Mouse (Mus musculus): Measurements from ENCODE around the gene Il17rc. TPM values are rescaled to one million over a fixed set of nuclear protein-coding genes. Genes with fewer than 3 reads are reported as not detected.

Gene Il17rc
- polyA plus RNA-seq, 1 experiment from 2014 or later: 73.6 TPM

GRCm38 (mm10) chr6:113487125-113487576 is 15.9 kb downstream of the Il17rc start:
- H3K4me2 ChIP-seq (replicated peaks; ENCODE audit: low read depth): no peak overlapping the region
- no peaks in the 10 kb centered on the region for H3K9me3 ChIP-seq (ENCODE audit: control insufficient read depth, low read length)
- H3K9ac ChIP-seq (ENCODE audit: low read length): no peak overlapping the region
- ATAC-seq (ENCODE audit: low FRiP score, low TSS enrichment) (peak; percentile 33; the same call in 1 of the 2 replicates), DNase-seq (ENCODE audit: low spot score) (peak; percentile 62)
- no peak overlapping the region for H3K4me3 ChIP-seq (ENCODE audit: low read depth, low read length)
- WGBS: 40% methylated on average over 7 of the region's 7 CpGs
- H3K27me3 ChIP-seq (ENCODE audit: control insufficient read depth, insufficient read depth, low read length): no peaks in the 10 kb centered on the region
- peak overlapping the region; percentile 63 for H3K27ac ChIP-seq (replicated peaks)
- TF ChIP-seq CTCF (IDR thresholded peaks at IDR 0.05; ENCODE audit: low read depth) (no peak), EP300 (optimal IDR thresholded peaks at IDR 0.05) (peak; percentile 42)
- H3K4me1 ChIP-seq (replicated peaks; ENCODE audit: control insufficient read depth, insufficient read depth): 0 out of 2 replicates have a peak, but pooled peaks cover 2% of the 10 kb centered on the region
- peaks cover 7% of the 10 kb centered on the region; the same call in 1 of the 2 replicates for H3K36me3 ChIP-seq (ENCODE audit: control insufficient read depth, insufficient read depth, low read length)

- H3K4me1 ChIP-seq (replicated peaks; ENCODE audit: control insufficient read depth, insufficient read depth): no peaks in the 10 kb centered on the region
- 95% methylated on average over 13 of the region's 14 CpGs for WGBS
- H3K9ac ChIP-seq (ENCODE audit: low read length): no peak overlapping the region
- no peak overlapping the region for H3K4me2 ChIP-seq (replicated peaks; ENCODE audit: low read depth)
- ATAC-seq (ENCODE audit: low FRiP score, low TSS enrichment): no peak
- no peaks in the 10 kb centered on the region for H3K27me3 ChIP-seq (ENCODE audit: control insufficient read depth, insufficient read depth, low read length)
- H3K27ac ChIP-seq (replicated peaks): no peak overlapping the region
- no peak for DNase-seq (ENCODE audit: low spot score)
- no peak for TF ChIP-seq CTCF (IDR thresholded peaks at IDR 0.05; ENCODE audit: low read depth)
- no peak for TF ChIP-seq EP300 (optimal IDR thresholded peaks at IDR 0.05)
- no peak overlapping the region for H3K4me3 ChIP-seq (ENCODE audit: low read depth, low read length)
- no peaks in the 10 kb centered on the region for H3K9me3 ChIP-seq (ENCODE audit: control insufficient read depth, low read length)
- peaks cover 7% of the 10 kb centered on the region; the same call in 1 of the 2 replicates for H3K36me3 ChIP-seq (ENCODE audit: control insufficient read depth, insufficient read depth, low read length)
These were observed 18.2 kb downstream of the Il17rc start for GRCm38 (mm10) chr6:113489410-113489809.

- H3K9me3 ChIP-seq (ENCODE audit: control insufficient read depth, low read length): no peaks in the 10 kb centered on the region
- TF ChIP-seq EP300 (optimal IDR thresholded peaks at IDR 0.05) (no peak), CTCF (IDR thresholded peaks at IDR 0.05; ENCODE audit: low read depth) (no peak)
- no peak for DNase-seq (ENCODE audit: low spot score)
- WGBS: 71% methylated on average over 24 of the region's 24 CpGs
- H3K36me3 ChIP-seq (ENCODE audit: control insufficient read depth, insufficient read depth, low read length): peaks cover 7% of the 10 kb centered on the region; the same call in 1 of the 2 replicates
- no peak overlapping the region for H3K27ac ChIP-seq (replicated peaks)
- no peak for ATAC-seq (ENCODE audit: low FRiP score, low TSS enrichment)
- no peak overlapping the region for H3K4me2 ChIP-seq (replicated peaks; ENCODE audit: low read depth)
- H3K4me1 ChIP-seq (replicated peaks; ENCODE audit: control insufficient read depth, insufficient read depth): no peaks in the 10 kb centered on the region
- H3K9ac ChIP-seq (ENCODE audit: low read length): no peak overlapping the region
- H3K4me3 ChIP-seq (ENCODE audit: low read depth, low read length): no peak overlapping the region
- H3K27me3 ChIP-seq (ENCODE audit: control insufficient read depth, insufficient read depth, low read length): no peaks in the 10 kb centered on the region
These were observed 21.1 kb downstream of the Il17rc start for GRCm38 (mm10) chr6:113492101-113492864.

GRCm38 (mm10) chr6:113494258-113494788 is 23.1 kb downstream of the Il17rc start:
- under 1% methylated on average over 53 of the region's 54 CpGs for WGBS

GRCm38 (mm10) chr6:113495071-113495675 is 23.9 kb downstream of the Il17rc start:
- no peaks in the 10 kb centered on the region for H3K4me1 ChIP-seq (replicated peaks; ENCODE audit: control insufficient read depth, insufficient read depth)
- WGBS: 44% methylated on average over 21 of the region's 28 CpGs
- TF ChIP-seq EP300 (optimal IDR thresholded peaks at IDR 0.05) (no peak), CTCF (IDR thresholded peaks at IDR 0.05; ENCODE audit: low read depth) (no peak)
- H3K9me3 ChIP-seq (ENCODE audit: control insufficient read depth, low read length): no peaks in the 10 kb centered on the region
- H3K9ac ChIP-seq (ENCODE audit: low read length): peak overlapping the region; percentile 70
- H3K4me2 ChIP-seq (replicated peaks; ENCODE audit: low read depth): peak overlapping the region; percentile 62
- H3K27ac ChIP-seq (replicated peaks): no peak overlapping the region
- no peak; the same call in 1 of the 2 replicates for ATAC-seq (ENCODE audit: low FRiP score, low TSS enrichment)
- no peaks in the 10 kb centered on the region for H3K27me3 ChIP-seq (ENCODE audit: control insufficient read depth, insufficient read depth, low read length)
- no peak for DNase-seq (ENCODE audit: low spot score)
- peaks cover 4% of the 10 kb centered on the region; the same call in 1 of the 2 replicates for H3K36me3 ChIP-seq (ENCODE audit: control insufficient read depth, insufficient read depth, low read length)
- H3K4me3 ChIP-seq (ENCODE audit: low read depth, low read length): peak overlapping the region; percentile 44

More at GRCm38 (mm10) chr6:113494258-113494788, 23.1 kb downstream of the Il17rc start:
- Histone ChIP-seq H3K4me2 (replicated peaks; ENCODE audit: low read depth) (peak overlapping the region; percentile 62), H3K9me3 (ENCODE audit: control insufficient read depth, low read length) (no peaks in the 10 kb centered on the region), H3K4me3 (ENCODE audit: low read depth, low read length) (peak overlapping the region; percentile 44), H3K36me3 (ENCODE audit: control insufficient read depth, insufficient read depth, low read length) (peaks cover 7% of the 10 kb centered on the region; the same call in 1 of the 2 replicates), H3K9ac (ENCODE audit: low read length) (peak overlapping the region; percentile 70), H3K27me3 (ENCODE audit: control insufficient read depth, insufficient read depth, low read length) (no peaks in the 10 kb centered on the region), H3K27ac (replicated peaks) (peak overlapping the region; percentile 81), H3K4me1 (replicated peaks; ENCODE audit: control insufficient read depth, insufficient read depth) (no peaks in the 10 kb centered on the region)
- DNase-seq (ENCODE audit: low spot score): peak; percentile 86
- peak; percentile 79 for TF ChIP-seq CTCF (IDR thresholded peaks at IDR 0.05; ENCODE audit: low read depth)
- no peak for TF ChIP-seq EP300 (optimal IDR thresholded peaks at IDR 0.05)
- peak; percentile 88 for ATAC-seq (ENCODE audit: low FRiP score, low TSS enrichment)
